Mouse (Mus musculus) small intestine, adult 2 months (tissue): ENCODE data around the gene Osbpl6.

Experiments
- CTCF ChIP-seq: fragments of 200-500 bp; IDR thresholded peaks from 2 replicates; pipeline ENCODE4 v1.5.1; 2012; ENCODE audit warnings: low read depth, mild to moderate bottlenecking, control low read depth, inconsistent platforms, low read length, moderate library complexity, mixed read lengths; ENCODE audit not compliant: insufficient replicate concordance, insufficient read length; ENCODE audit errors: extremely low read depth
- POLR2A ChIP-seq: fragments of 200-500 bp; IDR thresholded peaks from 2 replicates; pipeline ENCODE4 v1.6.1; 2012; ENCODE audit warnings: low read depth, mild to moderate bottlenecking, control low read depth, inconsistent platforms, low read length, moderate library complexity

GRCm38 (mm10) chr2:76426816-76427215 lies 20.5 kb downstream of the Osbpl6 start:
- TF ChIP-seq CTCF (no peak), POLR2A (no peak)
